Mouse (Mus musculus): ENCODE measurements at regions not wholly inside any gene's neighbourhood (a gene's known extent, or its start where the extent isn't known, plus 50 kb on each side); places are given as distances from the start of the nearest gene placed in this dataset.

DNA sequence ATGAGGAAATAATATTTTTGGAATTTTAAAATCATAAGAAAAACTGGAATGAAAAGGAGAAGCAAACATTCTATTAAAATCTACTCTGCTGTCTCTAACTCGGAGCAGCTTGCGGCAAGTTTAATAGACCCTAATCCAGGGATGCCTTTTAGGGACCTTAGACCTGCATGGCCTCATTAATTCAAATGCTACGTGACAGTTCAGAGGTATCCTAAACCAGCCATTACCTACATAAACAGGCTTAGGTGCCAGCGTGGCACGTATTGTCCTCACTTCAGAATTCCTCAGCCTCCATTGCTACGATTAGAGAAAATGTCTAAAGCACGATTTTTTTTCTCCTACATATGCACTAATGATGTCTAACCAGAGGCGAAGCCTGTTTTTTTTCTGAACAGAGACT is 1141.9 kb upstream of the Nr2f1 start:
- H3K27ac ChIP-seq (ENCODE audit: control insufficient read depth, low read depth, low read length): no peak overlapping the region
- no peak overlapping the region for H3K4me3 ChIP-seq (ENCODE audit: control insufficient read depth in 1 of 2, insufficient read depth in 1 of 2, low read depth in 2 of 2, low read length in 2 of 2)
- H3K9me3 ChIP-seq (replicated peaks; ENCODE audit: insufficient read depth, low read length): no peaks in the 10 kb centered on the region
- TF ChIP-seq POLR2AphosphoS5 (IDR thresholded peaks at IDR 0.05; ENCODE audit: borderline replicate concordance, low read depth, low read length): no peak
- TF ChIP-seq MAX (IDR thresholded peaks at IDR 0.05; ENCODE audit: low read length): no peak
- no peak for TF ChIP-seq ETS1 (IDR thresholded peaks at IDR 0.05; ENCODE audit: low read depth, low read length)
- TF ChIP-seq UBTF (IDR thresholded peaks at IDR 0.05; ENCODE audit: borderline replicate concordance, insufficient read depth, low read depth, low read length): no peak
- no peak for TF ChIP-seq KAT2A (conservative IDR thresholded peaks at IDR 0.05; ENCODE audit: low read depth, low read length)
- TF ChIP-seq TBP (IDR thresholded peaks at IDR 0.05; ENCODE audit: low read depth, low read length): no peak
- TF ChIP-seq JUND (IDR thresholded peaks at IDR 0.05; ENCODE audit: low read depth, low read length): no peak
- TF ChIP-seq MAFK (IDR thresholded peaks at IDR 0.05; ENCODE audit: borderline replicate concordance, low read depth, low read length): no peak
- no peak for TF ChIP-seq E2F4 (IDR thresholded peaks at IDR 0.05; ENCODE audit: borderline replicate concordance, low read depth, low read length)
- no peak for TF ChIP-seq MXI1 (IDR thresholded peaks at IDR 0.05; ENCODE audit: low read depth, low read length)
- no peak for TF ChIP-seq HCFC1 (IDR thresholded peaks at IDR 0.05; ENCODE audit: low read depth, low read length)
- no peak for TF ChIP-seq MEF2A (IDR thresholded peaks at IDR 0.05; ENCODE audit: extremely low read depth, insufficient replicate concordance, low read depth, low read length, poor library complexity, severe bottlenecking)
- TF ChIP-seq ZMIZ1 (IDR thresholded peaks at IDR 0.05; ENCODE audit: low read depth, low read length): no peak
- no peak for TF ChIP-seq ZKSCAN1 (IDR thresholded peaks at IDR 0.05; ENCODE audit: low read depth, low read length)
- TF ChIP-seq SMC3 (IDR thresholded peaks at IDR 0.05; ENCODE audit: low read depth, low read length): no peak
- peaks cover 0 to under 1% of the 10 kb centered on the region in 2 experiments; a peak in 3 of 4 replicates for H3K4me1 ChIP-seq (ENCODE audit: control insufficient read depth in 1 of 2, insufficient read depth in 2 of 2, low read length in 2 of 2)
- no peaks in the 10 kb centered on the region for H3K27me3 ChIP-seq (ENCODE audit: control insufficient read depth in 1 of 2, insufficient read depth in 2 of 2, low read length in 2 of 2)
- DNase-seq (ENCODE audit: low read depth, low spot score): no peak
- H3K9ac ChIP-seq (ENCODE audit: control insufficient read depth, low read depth, low read length, poor library complexity, severe bottlenecking): no peak overlapping the region
- peaks cover 0 to under 1% of the 10 kb centered on the region in 2 experiments; a peak in 1 of 4 replicates for H3K36me3 ChIP-seq (ENCODE audit: control insufficient read depth in 1 of 2, insufficient read depth in 2 of 2, low read length in 2 of 2)
- no peaks in the 10 kb centered on the region for H3K79me2 ChIP-seq (ENCODE audit: control insufficient read depth, insufficient read depth, low read length, poor library complexity)

DNA sequence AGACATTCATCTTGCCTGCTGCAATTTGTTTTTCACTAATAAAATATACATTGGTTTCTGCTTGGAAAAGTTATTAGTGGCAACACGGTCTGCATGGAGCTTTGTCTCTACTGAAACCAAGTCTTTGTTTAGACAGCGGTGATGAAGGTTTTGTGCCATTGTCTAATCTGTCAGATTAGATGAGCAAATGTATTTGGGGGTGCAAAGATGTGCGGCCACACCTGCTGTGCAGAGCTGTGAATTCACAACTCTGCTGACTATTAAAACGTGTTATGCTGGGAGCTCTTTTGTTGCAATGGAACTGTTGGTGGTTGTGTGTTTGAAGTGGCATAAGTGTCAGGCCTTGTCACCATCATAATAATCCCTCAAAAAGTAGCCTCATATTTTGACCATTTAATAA is 1140.9 kb upstream of the Nr2f1 start:
- Histone ChIP-seq H3K4me3 (ENCODE audit: control insufficient read depth in 1 of 2, insufficient read depth in 1 of 2, low read depth in 2 of 2, low read length in 2 of 2) (no peak overlapping the region), H3K36me3 (ENCODE audit: control insufficient read depth in 1 of 2, insufficient read depth in 2 of 2, low read length in 2 of 2) (no peaks in the 10 kb centered on the region), H3K27ac (ENCODE audit: control insufficient read depth, low read depth, low read length) (no peak overlapping the region), H3K27me3 (ENCODE audit: control insufficient read depth in 1 of 2, insufficient read depth in 2 of 2, low read length in 2 of 2) (no peaks in the 10 kb centered on the region), H3K4me1 (ENCODE audit: control insufficient read depth in 1 of 2, insufficient read depth in 2 of 2, low read length in 2 of 2) (no peaks in the 10 kb centered on the region; a peak in 1 of 4 replicates), H3K9me3 (replicated peaks; ENCODE audit: insufficient read depth, low read length) (no peaks in the 10 kb centered on the region), H3K9ac (ENCODE audit: control insufficient read depth, low read depth, low read length, poor library complexity, severe bottlenecking) (no peak overlapping the region), H3K79me2 (ENCODE audit: control insufficient read depth, insufficient read depth, low read length, poor library complexity) (no peaks in the 10 kb centered on the region)
- no peak for TF ChIP-seq HCFC1 (IDR thresholded peaks at IDR 0.05; ENCODE audit: low read depth, low read length)
- no peak for TF ChIP-seq SMC3 (IDR thresholded peaks at IDR 0.05; ENCODE audit: low read depth, low read length)
- no peak for TF ChIP-seq ZNF384 (IDR thresholded peaks at IDR 0.05; ENCODE audit: low read depth, low read length)
- TF ChIP-seq RCOR1 (IDR thresholded peaks at IDR 0.05; ENCODE audit: low read depth, low read length): no peak
- no peak for TF ChIP-seq CHD1 (IDR thresholded peaks at IDR 0.05; ENCODE audit: low read depth, low read length)
- no peak for TF ChIP-seq POLR2AphosphoS2 (IDR thresholded peaks at IDR 0.05; ENCODE audit: low read length)
- TF ChIP-seq POLR2A (IDR thresholded peaks at IDR 0.05; ENCODE audit: control insufficient read depth in 1 of 2, insufficient read depth in 1 of 2, low read depth in 1 of 2, low read length in 2 of 2, poor library complexity in 1 of 2): no peak
- no peak for TF ChIP-seq USF1 (IDR thresholded peaks at IDR 0.05; ENCODE audit: low read depth, low read length)
- TF ChIP-seq GABPA (IDR thresholded peaks at IDR 0.05; ENCODE audit: low read depth, low read length): no peak
- TF ChIP-seq MXI1 (IDR thresholded peaks at IDR 0.05; ENCODE audit: low read depth, low read length): no peak
- TF ChIP-seq EP300 (IDR thresholded peaks at IDR 0.05; ENCODE audit: low read depth in 1 of 2, low read length in 2 of 2): no peak
- no peak for TF ChIP-seq NRF1 (IDR thresholded peaks at IDR 0.05; ENCODE audit: insufficient read depth, low read depth, low read length, poor library complexity, severe bottlenecking)
- no peak for TF ChIP-seq TBP (IDR thresholded peaks at IDR 0.05; ENCODE audit: low read depth, low read length)
- no peak for TF ChIP-seq BHLHE40 (IDR thresholded peaks at IDR 0.05; ENCODE audit: borderline replicate concordance, low read depth, low read length)
- TF ChIP-seq MAFK (IDR thresholded peaks at IDR 0.05; ENCODE audit: borderline replicate concordance, low read depth, low read length): no peak
- TF ChIP-seq ELF1 (IDR thresholded peaks at IDR 0.05; ENCODE audit: low read depth, low read length): no peak
- no peak for TF ChIP-seq SIN3A (IDR thresholded peaks at IDR 0.05; ENCODE audit: low read length)
- TF ChIP-seq USF2 (IDR thresholded peaks at IDR 0.05; ENCODE audit: borderline replicate concordance in 1 of 2, insufficient read depth in 1 of 2, low read depth in 1 of 2, low read length in 2 of 2): no peak
- DNase-seq (ENCODE audit: low read depth, low spot score): no peak

Data from MEL (cell line).